Mouse (Mus musculus) adrenal gland, adult 8-10 months (tissue): Measurements from ENCODE around the gene Plxnd1. TPM values are rescaled to one million over a fixed set of nuclear protein-coding genes. Genes with fewer than 3 reads are reported as not detected.
A peak's percentile ranks its signal among the peaks of the same experiment; 100 is the strongest.

Experiments
- DNase-seq: peaks from one replicate; pipeline ENCODE4 v3.0.0; 2022
- total RNA-seq, 4 experiments: library from RNA; stranded (reverse); gene quantifications; 2 replicates each; pipeline ENCODE4 v1.2.4; 2022

Gene Plxnd1
- total RNA-seq, 4 experiments from 2014 or later = 176 to 243 (median 208) TPM

DNA sequence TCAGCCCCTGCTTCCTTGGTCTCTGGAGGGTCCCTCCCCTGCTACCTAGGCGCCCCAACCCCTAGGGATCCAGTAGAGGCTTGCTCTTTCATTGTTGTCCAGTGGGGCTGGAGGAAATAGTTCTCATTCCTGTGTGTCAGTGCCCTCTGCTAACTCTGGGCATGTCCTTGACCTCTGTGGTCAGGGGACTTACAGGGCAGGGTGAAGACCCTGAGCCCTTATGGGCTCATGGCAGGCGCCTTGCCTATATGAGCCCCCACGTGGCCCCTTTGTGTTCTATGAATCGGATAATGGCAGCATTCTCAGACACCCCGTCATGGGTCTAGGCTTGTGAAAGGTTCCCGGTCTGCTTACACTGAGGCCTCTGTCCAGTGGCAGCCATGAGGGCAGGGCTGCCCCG lies 4.0 kb upstream of the Plxnd1 start:
- DNase-seq = no peak

- DNase-seq = no peak
Measured at GRCm38 (mm10) chr6:115997726-115998311, 3.0 kb upstream of the Plxnd1 start.

DNA sequence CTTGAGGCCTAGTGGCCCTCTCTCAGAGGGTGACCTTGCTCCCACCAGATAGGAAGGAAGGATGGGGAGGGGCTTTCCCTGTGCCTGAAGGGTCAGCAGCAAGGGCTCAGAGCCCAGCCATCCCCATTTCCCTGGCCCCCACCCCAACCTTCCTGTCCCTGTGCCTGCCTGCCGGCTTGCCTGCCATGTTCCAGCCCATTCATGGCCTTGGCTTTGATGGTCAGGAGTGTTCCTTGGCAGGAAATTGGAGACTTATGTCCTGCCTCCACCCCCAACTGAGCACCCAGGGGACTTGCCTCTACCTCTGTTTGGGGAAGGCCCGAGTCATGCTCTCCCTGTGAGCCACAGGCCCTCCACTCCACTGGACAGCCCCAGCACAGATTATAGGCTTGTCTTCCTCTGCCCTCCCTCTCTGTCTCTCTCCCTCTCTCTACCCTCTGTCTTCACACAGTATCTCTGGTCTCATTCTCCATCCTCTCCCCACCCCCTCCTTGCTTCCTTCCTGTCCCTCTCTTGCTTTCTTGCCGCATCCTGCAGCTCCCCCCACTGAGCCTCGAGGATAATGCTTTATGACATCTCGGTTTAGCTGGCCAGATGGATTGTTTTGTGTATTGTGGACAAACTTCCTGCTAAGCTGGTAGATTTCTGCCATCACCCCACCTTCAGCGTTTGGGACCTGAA lies 1.5 kb upstream of the Plxnd1 start:
- DNase-seq = peak; percentile 81

DNA sequence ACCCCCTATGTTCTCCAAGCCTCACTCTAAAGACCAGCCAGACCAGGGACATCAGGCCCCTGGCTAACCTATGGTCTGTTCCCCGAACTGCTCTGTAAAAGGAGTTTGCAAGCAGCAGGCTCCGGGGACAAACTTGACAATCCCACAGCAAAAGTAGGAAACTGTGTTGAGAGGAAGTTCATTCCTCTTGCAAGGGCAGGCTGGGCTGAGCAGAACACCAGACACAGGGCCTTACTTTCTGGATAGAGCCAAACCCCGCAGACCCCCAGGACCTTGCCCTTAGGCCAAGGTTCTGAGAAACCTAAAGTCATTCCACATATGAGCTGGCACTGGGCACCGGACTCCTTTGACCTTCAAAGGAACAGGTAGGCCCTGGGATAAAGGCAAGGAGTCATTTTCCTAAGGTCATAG lies 731 bp upstream of the Plxnd1 start:
- peak; percentile 42 for DNase-seq

DNA sequence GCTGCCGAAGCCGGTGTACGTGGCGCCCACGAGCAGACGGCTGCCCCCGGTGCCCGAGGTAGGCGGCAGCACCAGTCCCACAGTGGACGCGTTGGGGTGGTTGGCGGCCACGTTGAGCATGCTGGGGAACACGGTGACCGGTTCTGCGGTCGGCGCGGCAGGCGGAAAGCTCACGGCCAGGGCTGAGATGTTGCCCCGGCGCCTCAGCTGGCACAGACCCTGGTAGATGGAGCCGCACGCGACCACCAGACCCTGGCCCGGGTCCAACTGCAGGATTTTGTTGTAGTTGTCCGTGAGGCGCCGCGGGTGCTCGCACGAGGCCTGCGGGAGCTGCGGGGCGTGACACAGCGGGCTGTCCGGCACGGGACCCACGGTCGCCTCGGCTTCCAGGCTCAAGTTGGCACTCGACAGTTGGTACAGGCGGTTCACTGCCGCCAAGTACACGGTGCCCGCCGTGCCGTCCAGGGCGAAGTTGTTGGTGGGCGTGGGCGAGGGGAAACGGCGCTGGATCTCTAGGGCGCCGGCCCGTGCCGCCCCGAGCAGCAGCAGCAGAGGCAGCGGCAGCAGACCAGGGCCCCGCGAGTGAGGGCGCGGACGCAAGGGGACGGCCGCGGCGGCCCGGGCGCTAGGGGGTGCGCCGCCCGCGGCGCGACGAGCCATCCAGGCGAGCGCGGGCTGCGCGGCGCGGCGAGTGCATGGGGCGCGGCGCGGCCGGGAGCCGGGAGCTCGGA lies 494 bp downstream of the Plxnd1 start:
- peak; percentile 62 for DNase-seq

DNA sequence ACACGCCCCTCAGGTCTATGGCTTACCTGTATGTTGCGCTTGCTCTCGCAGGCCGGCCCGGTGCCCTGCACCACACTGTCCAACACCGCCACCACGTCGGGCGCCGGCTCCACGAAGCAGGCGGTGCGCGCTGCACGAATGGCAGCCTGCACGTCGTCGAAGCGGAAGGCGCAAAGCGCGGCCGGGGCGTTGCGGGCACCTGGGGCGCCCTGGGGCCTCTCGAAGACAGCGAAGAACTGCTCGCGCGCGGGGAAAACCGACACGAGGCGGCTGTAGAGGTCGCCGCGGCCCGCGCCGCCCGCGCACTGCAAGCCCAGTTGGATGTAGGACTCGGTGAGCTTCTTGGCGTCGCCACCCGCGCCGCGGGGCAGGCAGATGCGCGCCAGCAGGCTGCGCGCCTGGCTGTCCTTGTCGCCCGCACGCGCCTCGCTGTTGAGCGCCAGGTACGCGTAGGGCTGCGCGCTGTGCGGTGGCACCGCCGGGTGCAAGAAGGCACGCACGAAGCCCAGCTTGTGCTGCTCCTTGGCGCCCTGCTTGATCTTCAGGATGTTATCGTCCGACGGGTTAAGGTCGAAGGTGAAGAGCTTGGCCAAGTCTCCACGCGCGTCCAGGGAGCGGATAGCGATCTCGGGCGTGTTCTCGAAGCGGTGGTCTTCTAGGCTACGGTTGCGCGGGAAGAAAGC lies 1.2 kb downstream of the Plxnd1 start:
- peak; percentile 44 for DNase-seq

- no peak for DNase-seq
Measured at GRCm38 (mm10) chr6:115992981-115993380, 1.8 kb downstream of the Plxnd1 start.

- no peak for DNase-seq
Measured at GRCm38 (mm10) chr6:115991881-115992620, 2.8 kb downstream of the Plxnd1 start.

GRCm38 (mm10) chr6:115991108-115991880 lies 3.5 kb downstream of the Plxnd1 start:
- peak; percentile 82 for DNase-seq

DNA sequence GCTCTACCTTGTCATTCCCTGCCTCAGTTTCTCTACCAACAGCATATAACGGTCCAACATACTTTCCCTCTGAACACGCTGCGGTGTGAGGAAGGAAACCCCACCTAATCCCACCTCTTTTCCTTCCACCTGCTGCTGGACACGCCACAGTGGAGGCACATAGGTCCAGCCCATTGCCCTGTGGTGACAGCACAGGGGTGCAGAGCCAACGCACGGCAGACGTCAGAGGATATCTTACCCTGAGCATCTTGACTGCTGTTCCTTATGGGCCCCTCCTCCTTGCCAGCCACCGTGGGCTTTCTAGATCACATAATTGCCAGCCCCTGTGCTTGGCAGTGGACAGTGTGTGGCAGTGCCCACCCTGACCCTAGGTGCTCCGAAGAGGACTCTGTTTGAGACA lies 4.3 kb downstream of the Plxnd1 start:
- no peak for DNase-seq

- DNase-seq = no peak
Measured at GRCm38 (mm10) chr6:115990056-115990455, 4.7 kb downstream of the Plxnd1 start.

DNA sequence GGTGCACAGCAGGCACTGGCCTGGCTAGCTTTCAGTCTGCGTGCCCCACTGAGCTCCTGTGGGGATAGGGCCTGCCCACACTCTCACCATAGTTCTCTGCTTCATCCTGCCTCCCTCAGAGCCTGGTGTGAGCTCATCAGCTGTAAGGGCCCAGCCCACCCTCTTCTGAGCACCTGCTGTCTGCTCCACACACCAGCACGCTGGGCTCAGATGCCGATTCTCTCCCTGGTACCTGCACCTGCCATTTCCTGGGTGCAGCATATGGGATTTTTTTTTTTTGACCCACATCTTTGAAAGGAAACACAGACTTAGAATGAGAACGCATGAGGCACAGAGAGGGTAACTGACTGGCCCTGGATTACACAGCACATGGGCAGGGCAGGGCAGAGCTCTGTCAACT lies 5.2 kb downstream of the Plxnd1 start:
- no peak for DNase-seq

- DNase-seq = no peak
Measured at GRCm38 (mm10) chr6:115989032-115989431, 5.8 kb downstream of the Plxnd1 start.

DNA sequence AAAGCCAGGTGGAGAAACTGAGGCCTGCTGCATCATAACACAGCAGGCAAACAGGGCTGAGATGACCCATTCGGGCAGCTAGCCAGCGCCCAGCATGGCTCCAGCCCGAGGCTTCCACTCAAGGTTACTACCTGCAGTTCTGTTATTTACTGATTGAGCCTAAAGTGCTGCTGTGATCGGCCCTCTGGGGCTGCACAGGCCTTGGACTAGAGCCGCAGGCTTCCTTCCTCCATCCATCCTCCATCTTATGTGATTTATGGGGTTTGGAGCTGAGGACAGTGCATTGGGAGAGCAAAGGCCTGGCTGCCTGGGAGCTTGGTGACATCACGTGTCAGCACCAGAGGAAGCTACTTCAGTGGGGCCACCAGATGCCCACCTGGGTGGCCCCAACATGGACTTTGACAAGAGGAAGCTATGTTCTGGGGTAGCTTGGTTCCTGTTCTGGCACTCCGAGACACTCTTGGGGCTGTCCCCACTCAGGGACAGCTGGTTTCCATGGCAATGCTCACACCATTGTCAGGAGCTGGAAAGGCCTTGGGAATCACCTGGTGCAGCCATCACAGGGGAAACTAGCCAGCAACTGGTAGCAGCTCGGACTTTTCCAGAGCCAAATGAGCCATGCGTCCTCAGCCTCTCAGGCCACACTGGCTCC lies 7.6 kb downstream of the Plxnd1 start:
- DNase-seq = peak; percentile 76

GRCm38 (mm10) chr6:115986472-115987095 lies 8.2 kb downstream of the Plxnd1 start:
- DNase-seq = no peak

DNA sequence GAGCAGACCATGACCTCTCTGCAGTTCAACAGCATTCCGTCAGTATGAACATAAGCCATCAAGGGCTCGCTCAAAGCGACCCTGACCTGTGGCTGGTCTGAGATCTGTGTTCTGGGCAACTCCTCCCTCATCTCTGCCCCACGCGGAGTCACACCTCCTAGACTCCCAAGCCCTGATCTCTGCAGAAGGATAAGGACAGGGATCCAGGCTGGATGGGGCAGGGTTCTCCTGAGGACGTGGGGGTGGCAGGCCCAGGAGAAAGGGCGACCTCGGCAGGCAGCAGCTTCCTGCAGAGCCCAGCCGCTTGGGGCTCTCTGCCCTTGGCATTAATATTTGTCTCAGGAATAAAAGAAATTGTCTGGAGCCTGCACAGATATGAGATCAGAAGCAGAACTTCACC lies 9.2 kb downstream of the Plxnd1 start:
- peak; percentile 87 for DNase-seq

DNA sequence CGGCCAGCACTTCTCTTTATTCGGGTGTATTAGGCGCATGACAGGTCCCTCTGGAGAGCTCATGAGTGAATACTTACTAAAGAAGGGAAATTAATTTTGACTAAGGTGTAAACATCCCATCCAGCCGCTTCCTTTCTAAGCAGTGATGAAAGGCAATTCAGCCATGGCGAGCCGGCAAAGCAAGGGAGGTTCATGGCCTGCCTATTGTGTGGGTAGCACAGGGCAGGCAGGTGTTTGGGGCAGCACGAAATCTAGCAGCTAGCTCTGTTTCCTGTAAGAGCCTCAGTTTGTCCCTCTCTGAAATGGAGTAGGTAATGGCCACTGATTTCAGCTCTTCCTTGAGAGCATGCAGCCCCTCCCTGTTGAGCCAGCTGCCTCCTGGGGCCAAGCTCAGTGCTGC lies 10.2 kb downstream of the Plxnd1 start:
- DNase-seq = no peak

GRCm38 (mm10) chr6:115983306-115984038 lies 11.3 kb downstream of the Plxnd1 start:
- DNase-seq = no peak

DNA sequence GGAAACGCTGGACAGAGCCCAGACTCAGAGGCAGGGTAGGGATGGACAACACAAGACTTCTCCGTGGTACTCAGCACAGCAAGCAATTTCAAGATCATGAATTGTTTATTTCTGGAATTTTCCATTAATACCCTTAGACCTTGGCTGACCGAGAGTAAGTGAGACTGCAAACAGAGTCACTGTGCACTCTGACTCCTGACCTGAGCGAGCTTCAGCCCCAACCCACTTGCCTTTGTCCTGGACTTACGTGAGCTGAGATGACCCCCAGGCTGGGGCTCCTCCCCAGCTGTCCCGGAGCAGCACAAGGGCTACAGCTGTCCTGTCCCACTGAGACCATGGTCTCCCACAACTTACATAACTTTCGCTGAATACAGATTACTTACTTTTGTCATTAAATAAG lies 11.9 kb downstream of the Plxnd1 start:
- DNase-seq = no peak

DNA sequence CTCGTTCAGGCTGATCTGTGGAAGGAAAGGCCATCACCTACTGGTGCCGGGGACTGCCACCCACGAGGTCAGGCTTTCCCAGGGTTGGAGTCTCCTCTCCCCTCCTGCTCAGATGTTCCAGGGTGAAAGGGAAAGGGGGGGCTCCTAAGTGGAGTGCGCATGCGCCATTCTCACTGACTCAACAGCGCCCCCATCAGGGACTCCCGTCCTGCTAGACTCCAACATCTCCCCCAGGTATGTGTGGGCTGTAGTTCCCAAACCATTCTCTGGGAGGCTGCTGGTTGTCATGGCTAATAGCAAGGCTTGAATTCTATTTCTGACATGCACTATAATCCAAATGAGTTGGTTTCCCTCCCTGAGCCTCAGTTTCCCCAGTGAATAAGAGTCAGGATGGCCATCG lies 16.2 kb downstream of the Plxnd1 start:
- DNase-seq = no peak
